Mouse (Mus musculus) thymus, adult 2 months (tissue): ENCODE data around the gene Cntn1.

ENCODE experiments used
- CTCF ChIP-seq: fragments of 200-500 bp; IDR thresholded peaks from 2 replicates; pipeline ENCODE4 v1.5.1; 2012; ENCODE audit warnings: mild to moderate bottlenecking, control low read depth, low read length, moderate library complexity, borderline replicate concordance; ENCODE audit not compliant: control insufficient read depth, poor library complexity, insufficient read depth; ENCODE audit errors: extremely low read depth
- POLR2A ChIP-seq: fragments of 200-500 bp; IDR thresholded peaks from 2 replicates; pipeline ENCODE4 v1.6.1; 2012; ENCODE audit warnings: mild to moderate bottlenecking, low read length, control low read depth, moderate library complexity; ENCODE audit not compliant: control insufficient read depth, poor library complexity, insufficient read depth; ENCODE audit errors: extremely low read depth

- TF ChIP-seq POLR2A (no peak), CTCF (no peak)
These were observed 111.9 kb downstream of the Cntn1 start for GRCm38 (mm10) chr15:92162835-92163234.
